Mouse (Mus musculus) cerebellum, adult (tissue): Measurements from ENCODE around the gene Drg1.
"Not testable (repeated sequence)": the region's sequence is repeated elsewhere in the genome, so short reads cannot be mapped to it uniquely, and the experiment has no call there.

Source experiments
- ATAC-seq: cut with Nextera tagmentation; 2 replicates; pipeline ENCODE4 v1.9.2; 2017; ENCODE audit warnings: mild to moderate bottlenecking, moderate library complexity, mixed read lengths; ENCODE audit not compliant: insufficient number of reproducible peaks, low FRiP score, low TSS enrichment

Gene Drg1

GRCm38 (mm10) chr11:3172526-3172925 is 93.7 kb downstream of the Drg1 start:
- not testable (repeated sequence) for ATAC-seq

- not testable (repeated sequence) for ATAC-seq
Measured at GRCm38 (mm10) chr11:3171931-3172330, 94.3 kb downstream of the Drg1 start.

GRCm38 (mm10) chr11:3169042-3169441 is 97.2 kb downstream of the Drg1 start:
- not testable (repeated sequence) for ATAC-seq

- ATAC-seq = peak; percentile 2; the same call in 1 of the 2 replicates
Measured at GRCm38 (mm10) chr11:3167571-3168001, 98.6 kb downstream of the Drg1 start.

- peak; percentile 12; the same call in 1 of the 2 replicates for ATAC-seq
Measured at GRCm38 (mm10) chr11:3167129-3167528, 99.1 kb downstream of the Drg1 start.

- not testable (repeated sequence) for ATAC-seq
Measured at GRCm38 (mm10) chr11:3166321-3166720, 99.9 kb downstream of the Drg1 start.

- peak; percentile 11; the same call in 1 of the 2 replicates for ATAC-seq
Measured at GRCm38 (mm10) chr11:3165210-3165782, 100.9 kb downstream of the Drg1 start.

- not testable (repeated sequence) for ATAC-seq
Measured at GRCm38 (mm10) chr11:3163661-3164060, 102.6 kb downstream of the Drg1 start.

- not testable (repeated sequence) for ATAC-seq
Measured at GRCm38 (mm10) chr11:3163122-3163521, 103.1 kb downstream of the Drg1 start.

- peak; percentile 34; the same call in 1 of the 2 replicates for ATAC-seq
Measured at GRCm38 (mm10) chr11:3162236-3162897, 103.8 kb downstream of the Drg1 start.

- not testable (repeated sequence) for ATAC-seq
Measured at GRCm38 (mm10) chr11:3161370-3161769, 104.8 kb downstream of the Drg1 start.

- not testable (repeated sequence) for ATAC-seq
Measured at GRCm38 (mm10) chr11:3158800-3159199, 107.4 kb downstream of the Drg1 start.

- not testable (repeated sequence) for ATAC-seq
Measured at GRCm38 (mm10) chr11:3157996-3158395, 108.2 kb downstream of the Drg1 start.

- ATAC-seq = not testable (repeated sequence)
Measured at GRCm38 (mm10) chr11:3156991-3157390, 109.2 kb downstream of the Drg1 start.

GRCm38 (mm10) chr11:3153666-3154397 is 112.4 kb downstream of the Drg1 start:
- ATAC-seq = not testable (repeated sequence)

GRCm38 (mm10) chr11:3151358-3151757 is 114.9 kb downstream of the Drg1 start:
- 0 out of 2 replicates have a peak, but pooled peaks have one; percentile 27 for ATAC-seq

- not testable (repeated sequence) for ATAC-seq
Measured at GRCm38 (mm10) chr11:3150677-3151003, 115.6 kb downstream of the Drg1 start.

GRCm38 (mm10) chr11:3150003-3150676 is 116.1 kb downstream of the Drg1 start:
- not testable (repeated sequence) for ATAC-seq

GRCm38 (mm10) chr11:3149471-3149870 is 116.7 kb downstream of the Drg1 start:
- not testable (repeated sequence) for ATAC-seq

GRCm38 (mm10) chr11:3146806-3147205 is 119.4 kb downstream of the Drg1 start:
- not testable (repeated sequence) for ATAC-seq
